Mouse (Mus musculus) CD4-positive, CD25-positive, alpha-beta regulatory T cell, adult 4 months (primary cell): Measurements from ENCODE around the gene Wfdc11. TPM values are rescaled to one million over a fixed set of nuclear protein-coding genes. Genes with fewer than 3 reads are reported as not detected.
"Not testable (repeated sequence)": the region's sequence is repeated elsewhere in the genome, so short reads cannot be mapped to it uniquely, and the experiment has no call there.

Experiments used
- ATAC-seq: one replicate; pipeline ENCODE4 v1.8.0; 2017
- polyA plus RNA-seq, 2 experiments: library from polyadenylated mRNA; unstranded; fragments of 100-300 nt; shearing (Covaris generic); gene quantifications; one replicate each; pipeline ENCODE4 v1.2.1; 2017

Gene Wfdc11
- polyA plus RNA-seq: not detected

DNA sequence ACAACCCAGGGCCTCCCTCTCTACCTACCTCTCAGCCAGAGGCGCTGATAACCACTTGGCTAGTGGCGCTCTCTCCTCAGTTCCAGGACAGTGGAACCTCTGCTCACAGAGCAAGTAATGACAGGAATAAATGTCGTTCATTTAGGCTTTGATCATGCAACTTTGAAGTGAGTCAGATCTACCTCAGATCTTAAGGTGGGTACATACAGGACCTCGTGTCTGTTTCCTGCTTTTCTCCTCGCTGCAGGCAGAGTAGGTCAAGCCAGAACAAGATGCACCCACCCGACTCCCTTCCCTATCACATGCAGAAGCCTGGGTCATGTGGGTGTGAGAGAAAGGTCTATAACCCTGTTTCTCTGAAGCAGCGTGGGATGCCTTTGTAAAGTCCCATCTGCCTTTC, at the start of gene Wfdc11:
Wfdc11 (minus strand) TSS at position 101 of the 400 bp plus-strand sequence.
- no peak for ATAC-seq

DNA sequence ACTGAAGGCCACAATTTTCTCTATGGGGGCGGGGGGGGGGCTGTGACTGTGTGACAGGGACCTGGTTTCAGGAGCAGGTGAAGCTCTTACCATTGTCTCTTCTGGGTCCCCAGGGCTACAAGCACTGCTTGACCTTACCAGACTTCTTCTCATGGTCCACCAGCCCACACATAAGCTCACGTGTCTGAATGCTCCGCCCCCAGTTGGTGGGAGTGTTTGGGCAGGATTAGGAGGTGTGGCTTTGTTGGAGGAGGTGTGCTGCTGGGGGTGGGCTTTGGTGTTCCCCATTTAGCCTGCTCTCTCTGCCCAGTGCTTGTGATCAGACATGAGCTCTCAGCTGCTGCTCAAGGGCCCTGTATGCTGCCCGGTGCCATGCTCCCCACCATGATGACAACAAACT, 49.4 kb upstream of the Wfdc11 start:
- ATAC-seq: no peak

GRCm38 (mm10) chr2:164716194-164716786, 42.4 kb upstream of the Wfdc11 start:
- ATAC-seq: not testable (repeated sequence)

- ATAC-seq: no peak
These were observed 41.1 kb upstream of the Wfdc11 start, which contains the start of gene Spint5 for GRCm38 (mm10) chr2:164715005-164715404. TSS of gene Spint5 (plus strand) at chr2:164715305.

GRCm38 (mm10) chr2:164705991-164706390, 32.1 kb upstream of the Wfdc11 start:
- ATAC-seq: no peak

DNA sequence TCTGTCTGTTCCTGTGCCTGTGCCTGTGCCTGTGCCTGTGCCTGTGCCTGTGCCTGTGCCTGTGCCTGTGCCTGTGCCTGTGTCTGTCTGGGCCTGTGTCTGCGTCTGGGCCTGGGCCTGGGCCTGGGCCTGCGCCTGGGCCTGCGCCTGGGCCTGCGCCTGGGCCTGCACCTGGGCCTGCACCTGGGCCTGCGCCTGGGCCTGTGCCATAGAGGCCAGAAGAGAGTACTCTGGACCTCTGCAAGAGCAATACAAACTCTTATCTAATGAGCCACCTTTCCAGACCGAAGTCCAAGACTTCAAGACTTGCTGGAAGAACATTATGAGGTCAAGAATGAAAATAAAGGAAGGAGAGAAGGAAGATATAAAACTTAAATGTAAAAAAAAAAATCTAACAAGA, 31.4 kb upstream of the Wfdc11 start:
- ATAC-seq: no peak

- ATAC-seq: no peak
These were observed 30.3 kb upstream of the Wfdc11 start for GRCm38 (mm10) chr2:164704235-164704634.

DNA sequence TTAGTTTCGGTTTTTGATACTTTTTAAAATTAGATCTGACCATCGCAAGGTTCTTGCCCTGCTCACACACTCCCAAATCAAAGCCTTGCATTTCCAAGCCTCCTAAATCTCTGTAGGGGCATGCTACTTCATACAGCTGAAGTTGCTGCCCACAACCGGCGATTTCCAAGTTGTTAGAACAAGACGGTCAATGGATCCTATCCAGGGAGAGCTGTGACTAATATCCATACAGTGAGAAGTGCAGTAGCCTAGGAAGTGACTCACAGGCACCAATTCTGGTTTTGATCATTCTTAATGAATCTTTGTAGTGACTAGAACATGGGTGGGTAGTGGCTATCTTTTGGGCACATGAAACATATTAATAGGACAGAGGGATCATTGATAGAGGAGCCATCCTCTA, 27.9 kb upstream of the Wfdc11 start:
- no peak for ATAC-seq

- ATAC-seq: no peak
These were observed 27.1 kb upstream of the Wfdc11 start for GRCm38 (mm10) chr2:164700959-164701358.

GRCm38 (mm10) chr2:164698201-164698600, 24.3 kb upstream of the Wfdc11 start, which contains the start of gene Spint4:
TSS of gene Spint4 (plus strand) at chr2:164698501.
- no peak for ATAC-seq

- ATAC-seq: no peak
These were observed 10.9 kb upstream of the Wfdc11 start, which contains the start of gene Wfdc13 for GRCm38 (mm10) chr2:164684807-164685206. TSS of gene Wfdc13 (plus strand) at chr2:164685107.

- ATAC-seq: no peak
These were observed 6.0 kb upstream of the Wfdc11 start for GRCm38 (mm10) chr2:164679906-164680305.

GRCm38 (mm10) chr2:164678848-164679625, 5.2 kb upstream of the Wfdc11 start:
- ATAC-seq: peak; percentile 45

- no peak for ATAC-seq
These were observed 3.2 kb upstream of the Wfdc11 start for GRCm38 (mm10) chr2:164676916-164677685.

DNA sequence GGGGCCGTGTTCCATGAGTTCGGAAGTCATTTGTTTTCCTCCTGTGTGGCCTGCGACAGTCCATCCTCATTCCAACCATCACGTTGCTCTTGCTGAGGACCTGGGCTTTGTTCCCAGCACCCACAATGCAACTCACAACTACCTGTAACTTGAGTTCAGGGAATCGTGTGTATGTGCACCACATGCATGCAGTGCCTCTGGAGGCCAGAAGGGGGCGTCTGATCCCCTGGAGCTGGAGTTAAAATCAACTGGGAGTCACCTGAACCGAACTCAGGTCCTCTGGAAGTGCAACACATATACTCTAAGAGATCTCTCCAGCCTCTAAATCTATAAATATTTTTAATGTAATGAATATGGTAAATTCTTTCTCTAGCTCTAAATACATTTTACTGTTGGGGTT, 2.2 kb upstream of the Wfdc11 start:
- ATAC-seq: no peak

- no peak for ATAC-seq
These were observed 2.9 kb downstream of the Wfdc11 start for GRCm38 (mm10) chr2:164670938-164671337.

GRCm38 (mm10) chr2:164670261-164670660, 3.6 kb downstream of the Wfdc11 start:
- no peak for ATAC-seq

DNA sequence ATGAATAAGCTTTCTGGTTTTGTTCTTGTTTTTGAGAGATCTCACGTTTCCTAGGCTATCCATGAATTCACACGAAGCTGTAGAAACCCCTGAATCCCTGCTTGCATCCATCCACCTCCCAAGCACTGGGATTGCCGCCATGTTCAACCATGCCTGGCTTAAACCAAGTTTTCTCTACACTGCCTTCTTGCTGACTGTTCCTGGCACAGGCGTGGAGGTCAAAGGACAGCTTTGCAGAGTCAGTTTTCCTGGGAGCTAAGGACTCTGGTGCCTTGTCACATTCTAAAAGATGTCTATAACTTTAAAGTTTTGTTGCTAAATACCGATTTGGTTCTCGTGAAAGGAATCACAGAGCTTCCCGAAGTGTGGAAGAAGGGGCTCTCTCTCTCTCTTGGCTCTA, 9.0 kb downstream of the Wfdc11 start:
- no peak for ATAC-seq

GRCm38 (mm10) chr2:164656483-164656882, 17.4 kb downstream of the Wfdc11 start, which contains the start of gene Wfdc9:
TSS of gene Wfdc9 (minus strand) at chr2:164656583.
- no peak for ATAC-seq

- no peak for ATAC-seq
These were observed 18.0 kb downstream of the Wfdc11 start, which contains the start of gene Wfdc10 for GRCm38 (mm10) chr2:164655858-164656257. TSS of gene Wfdc10 (plus strand) at chr2:164656046.

DNA sequence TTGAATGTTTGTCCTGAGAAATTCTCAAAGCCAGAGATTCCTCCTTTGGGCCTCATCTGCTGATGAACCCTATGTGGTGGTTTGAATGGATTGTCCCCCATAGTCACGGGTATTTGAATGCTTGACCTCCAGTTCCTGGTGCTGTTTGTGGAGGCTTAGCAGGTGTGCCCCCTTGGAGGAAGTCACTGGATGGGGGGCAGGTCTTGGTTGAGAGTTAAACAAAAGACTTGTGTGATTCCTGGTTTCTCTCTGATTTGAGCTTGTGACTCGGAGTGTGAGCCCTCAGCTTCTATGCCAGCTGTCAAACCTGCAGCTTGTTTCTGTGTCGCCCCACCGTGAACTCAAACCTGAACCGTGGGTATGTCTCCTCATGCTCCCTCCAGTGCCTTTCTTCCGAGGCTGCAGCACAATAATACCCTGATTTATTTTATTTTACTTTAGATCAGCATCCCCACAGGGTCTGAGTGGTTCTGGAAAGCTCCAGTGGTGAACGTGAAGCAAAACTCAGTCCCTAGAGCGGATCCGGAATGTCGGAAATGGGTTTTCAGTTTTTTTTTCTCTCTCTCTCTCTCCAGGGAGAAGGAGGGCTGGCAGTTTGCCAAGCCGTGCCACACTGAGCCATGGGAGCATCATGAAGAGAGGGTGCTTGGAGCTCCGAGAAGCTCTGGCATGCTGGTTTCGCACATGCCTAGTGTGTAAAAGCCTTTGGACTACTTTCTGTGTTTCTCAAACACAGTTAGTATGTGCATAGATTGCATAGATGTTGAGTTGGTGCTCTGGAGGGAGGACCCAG, 31.8 kb downstream of the Wfdc11 start:
- ATAC-seq: no peak

DNA sequence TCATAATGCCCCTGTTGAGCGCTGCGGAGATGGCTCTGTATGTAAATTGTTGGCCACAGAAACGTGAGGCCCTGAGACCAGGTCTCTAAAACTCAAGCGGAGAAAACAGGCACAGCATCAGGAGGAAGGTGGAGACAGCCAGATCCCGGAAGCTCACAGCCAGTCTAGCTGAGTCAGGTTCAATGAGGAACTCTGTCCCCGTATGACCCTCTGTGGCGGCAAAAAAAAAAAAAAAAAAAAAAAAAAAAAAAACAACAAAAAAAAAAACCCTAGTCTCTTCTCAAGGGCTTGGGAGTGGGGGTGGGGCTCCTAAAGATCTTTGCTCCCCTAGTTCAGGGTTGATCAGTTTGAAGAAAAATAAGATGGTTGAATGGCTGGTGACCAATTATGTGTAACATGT, 32.8 kb downstream of the Wfdc11 start:
- ATAC-seq: no peak
